Mouse (Mus musculus) mouse trophoblast stem cell (cell line): Measurements from ENCODE around the gene Oog4.
"Not testable (repeated sequence)": the region's sequence is repeated elsewhere in the genome, so short reads cannot be mapped to it uniquely, and the experiment has no call there.

Experiments
- in situ Hi-C, 2 experiments: fragments of 300-500 bp; cut with MseI, MboI; formaldehyde crosslinking; loops; 2 replicates in 1 of 2; 3 replicates in 1 of 2; pipeline ENCODE4 v1.15.1; 2025

Oog4 gene

DNA sequence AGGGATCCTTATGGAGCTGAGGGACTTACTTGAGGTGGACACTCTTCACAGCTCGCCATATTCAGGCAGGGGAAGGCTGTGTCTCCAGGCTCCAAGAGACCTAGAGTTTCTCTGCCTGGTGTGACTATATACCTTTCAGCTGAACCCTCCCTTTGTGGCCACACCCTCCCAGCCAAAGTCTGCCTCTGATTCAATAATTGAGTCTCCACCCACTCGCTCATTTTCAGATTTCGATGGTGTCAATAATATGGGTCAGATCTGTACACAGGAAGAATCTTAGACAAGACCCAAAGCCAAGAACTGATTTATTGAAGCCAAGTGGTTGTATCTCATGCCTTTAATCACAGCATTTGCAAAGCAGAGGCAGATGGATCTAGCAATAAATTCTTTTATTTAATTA lies at the start of gene Oog4:
Oog4 (minus strand) TSS at position 101 of the 400 bp plus-strand sequence.
- in situ Hi-C loops, result no loop called here

DNA sequence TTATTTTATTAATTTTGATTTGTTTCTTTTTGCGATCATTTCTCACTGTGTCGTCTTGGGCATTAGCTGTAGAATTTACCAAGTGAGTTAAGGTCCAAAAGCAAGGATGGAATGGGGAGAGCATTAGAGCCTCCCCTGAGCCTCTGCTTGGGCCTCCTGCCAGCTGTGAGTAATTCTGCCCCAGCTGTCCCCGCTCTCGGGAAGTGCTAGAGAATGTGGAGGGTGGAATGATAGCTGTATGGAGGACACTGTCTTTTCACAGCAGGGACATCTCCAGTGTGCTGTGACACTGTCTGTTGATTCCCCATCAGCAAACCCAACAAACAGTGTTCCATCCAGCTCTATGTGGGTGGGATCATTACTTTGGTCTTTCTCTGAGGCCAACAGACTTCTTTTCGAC lies 23.4 kb downstream of the Oog4 start:
- in situ Hi-C loops, result not testable (repeated sequence)

DNA sequence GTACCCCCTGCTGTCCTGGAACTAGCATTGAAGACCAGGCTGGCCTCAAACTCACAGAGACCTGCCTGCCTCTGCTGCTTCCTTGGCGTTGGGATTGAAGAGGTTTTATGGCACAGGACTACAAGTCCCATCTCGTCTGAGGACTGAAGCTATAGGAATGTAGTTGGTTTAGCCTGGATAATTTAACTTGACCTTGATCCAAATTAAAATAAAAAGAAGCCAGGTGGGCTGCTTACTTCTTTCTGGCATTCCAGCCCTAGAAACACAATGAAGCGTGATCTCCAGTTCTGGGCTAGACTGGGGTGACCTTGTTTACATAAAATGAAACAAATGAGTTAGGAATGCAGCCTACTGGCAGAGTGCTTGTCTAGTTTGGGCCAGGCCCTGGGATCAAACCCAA lies 36.0 kb downstream of the Oog4 start:
- in situ Hi-C loops, result no loop called here

DNA sequence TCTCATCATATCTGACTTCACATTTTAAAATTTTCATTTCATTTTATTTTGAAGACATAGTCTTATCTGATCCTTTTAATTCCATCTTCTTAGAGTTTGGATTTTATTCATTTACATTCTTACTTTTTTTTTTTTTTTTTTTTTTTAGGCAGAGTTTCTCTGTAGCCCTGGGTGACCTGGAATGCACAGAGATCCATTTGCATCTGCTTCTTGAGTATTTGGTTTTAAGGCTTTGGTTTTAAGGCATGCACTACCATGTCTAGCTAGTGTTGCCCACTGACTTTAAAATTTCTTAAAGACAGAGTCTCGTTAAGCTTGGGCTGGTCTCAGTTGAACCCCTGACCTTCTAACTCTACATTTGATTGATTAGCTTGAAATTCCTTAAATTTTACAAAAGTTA lies 36.5 kb downstream of the Oog4 start:
- in situ Hi-C loops, result no loop called here

DNA sequence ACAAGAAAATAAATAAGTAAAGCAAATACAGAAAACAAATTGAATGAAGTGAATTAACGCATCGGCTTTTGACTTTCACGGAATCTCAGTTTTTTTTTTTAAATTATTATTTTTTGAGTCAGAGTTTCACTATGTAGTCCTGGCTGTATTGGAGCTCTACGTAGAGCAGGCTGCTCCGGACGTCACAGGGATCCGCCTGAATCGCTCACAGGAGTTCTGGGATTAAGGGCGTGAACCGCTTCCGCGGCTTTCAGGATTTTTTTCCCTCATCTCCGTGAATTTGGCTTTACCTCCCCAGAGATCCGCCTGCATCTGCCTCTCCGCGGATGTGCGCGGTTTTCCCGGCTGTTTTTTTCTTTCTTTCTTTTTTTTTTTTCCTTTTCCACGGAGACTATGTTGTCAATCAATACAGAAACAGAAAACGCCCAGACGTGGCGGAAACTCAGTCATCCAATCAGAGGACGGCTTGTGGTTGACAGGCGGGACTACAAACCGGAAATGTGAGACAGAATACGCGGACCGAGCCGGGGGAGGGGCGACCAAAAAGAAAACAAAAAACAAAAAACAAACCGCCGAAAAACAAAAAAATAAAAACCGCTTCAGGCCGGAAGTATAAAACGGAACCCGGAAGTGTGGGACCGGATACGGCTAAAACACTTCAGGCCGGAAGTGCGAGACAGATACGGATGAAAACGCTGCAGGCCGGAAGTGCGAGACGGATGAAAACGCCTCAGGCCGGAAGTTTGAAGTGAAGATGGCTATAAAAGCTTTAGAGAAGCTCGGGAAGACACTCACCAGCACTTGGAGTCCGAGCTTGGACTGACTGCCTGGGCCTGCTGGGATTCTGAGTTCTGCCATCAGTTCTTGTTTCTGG lies 37.7 kb downstream of the Oog4 start, which contains the start of gene Pramef8:
Pramef8 (plus strand) TSS at position 208 of the 874 bp plus-strand sequence.
- in situ Hi-C loops, result no loop called here

DNA sequence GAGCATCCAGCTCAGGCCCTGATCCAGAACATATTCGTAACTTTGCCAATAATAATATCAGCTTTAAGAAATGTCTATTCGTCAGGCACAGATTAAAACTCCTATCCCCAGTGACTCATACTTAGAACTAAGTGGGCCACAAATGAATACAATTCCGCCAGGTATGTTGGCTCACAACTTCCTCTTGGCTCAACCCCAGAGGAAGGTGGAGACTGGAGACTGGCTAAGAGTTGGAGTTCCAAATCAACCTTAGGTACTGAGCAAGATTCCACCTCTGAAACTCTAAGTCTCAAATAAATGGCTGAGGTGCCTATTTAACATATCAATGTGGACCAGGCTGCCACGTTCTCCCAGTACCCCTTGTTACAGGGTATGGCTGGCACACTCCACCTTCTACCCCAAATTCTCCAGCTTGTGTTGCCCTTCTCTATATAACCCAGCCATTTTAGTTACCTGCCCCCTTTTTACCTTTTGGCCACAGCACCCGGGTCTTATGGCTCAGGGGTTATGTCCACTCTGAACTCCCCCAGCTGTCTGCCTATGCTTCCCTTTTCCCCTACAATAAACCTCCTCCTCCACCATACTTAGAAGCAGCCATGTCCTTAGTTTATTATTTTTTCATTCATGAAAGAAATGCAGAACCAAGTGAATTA lies 38.4 kb downstream of the Oog4 start:
- in situ Hi-C loops, result no loop called here

DNA sequence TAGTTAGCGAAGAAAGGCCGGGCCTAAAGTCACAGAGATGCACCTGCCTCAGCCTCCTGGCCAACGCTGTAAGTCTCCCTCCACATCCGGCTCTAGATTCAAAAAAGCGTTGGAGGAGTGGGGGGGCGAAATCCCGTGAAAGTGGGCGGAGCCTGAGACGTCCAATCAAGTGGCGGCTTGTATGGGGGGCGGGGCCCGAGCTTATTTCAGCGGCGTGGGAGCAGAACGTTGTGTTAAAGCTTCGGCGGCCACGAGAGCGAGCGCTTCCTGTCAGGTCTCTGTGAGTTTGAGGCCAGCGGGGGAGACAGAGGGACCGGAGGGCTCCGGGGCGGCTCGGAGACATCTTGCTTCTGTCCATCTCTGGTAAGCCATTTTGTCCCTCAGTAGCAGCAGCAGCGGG lies 55.9 kb downstream of the Oog4 start, which contains the start of gene Pramel1:
Pramel1 (plus strand) TSS at position 248 of the 400 bp plus-strand sequence.
- in situ Hi-C loops, result no loop called here

DNA sequence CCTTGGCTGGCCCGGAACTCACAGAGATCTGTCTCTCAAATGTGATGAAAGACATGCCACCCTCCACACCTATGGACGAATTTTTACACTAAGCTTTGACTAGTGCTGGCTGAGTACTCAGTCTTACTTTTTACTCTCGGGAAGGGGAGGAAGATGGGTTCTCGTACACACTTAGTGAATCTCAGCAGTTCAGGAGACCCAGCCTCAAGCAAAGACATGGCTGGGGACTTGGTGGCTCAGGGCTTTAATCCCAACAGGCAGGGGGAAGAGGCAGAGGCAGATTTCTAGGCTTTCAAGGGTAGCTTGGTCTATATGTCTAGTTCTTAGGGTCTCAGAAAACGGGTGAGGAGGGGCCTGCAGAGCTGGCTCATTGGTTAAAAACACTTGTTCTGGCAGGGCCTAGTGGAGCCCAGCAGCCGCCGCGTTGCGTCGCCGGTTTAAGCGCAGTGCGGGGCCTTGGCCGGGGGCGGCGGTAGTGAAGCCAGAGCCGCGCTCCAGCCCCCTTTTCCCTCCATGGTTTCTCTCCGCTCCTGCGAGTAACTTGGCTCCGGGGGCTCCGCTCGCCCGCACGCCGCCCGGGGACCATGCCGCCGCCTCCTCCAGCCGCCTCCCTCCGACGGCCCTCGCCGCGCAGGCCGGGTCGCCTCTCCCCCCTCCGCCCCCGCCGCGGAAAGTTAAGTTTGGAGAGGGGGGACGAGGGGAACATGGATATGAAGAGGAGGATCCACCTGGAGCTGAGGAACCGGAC lies 61.0 kb downstream of the Oog4 start:
- in situ Hi-C loops, result no loop called here
